Mouse (Mus musculus) liver, postnatal 0 days (tissue): Measurements from ENCODE around the gene Tnk2. TPM values are rescaled to one million over a fixed set of nuclear protein-coding genes. Genes with fewer than 3 reads are reported as not detected.

Experiments used
- ATAC-seq: fragments of 200-750 bp; cut with Nextera tagmentation; 2 replicates; pipeline ENCODE4 v1.8.0; 2017; ENCODE audit warnings: mild to moderate bottlenecking, moderate library complexity
- DNase-seq: peaks from one replicate; pipeline ENCODE4 v3.0.0-alpha.2; 2016
- H3K27ac ChIP-seq: fragments of 300-500 bp; sonication (generic); 2 replicates; pipeline ENCODE4 v1.5.1; 2014; ENCODE audit warnings: antibody characterized with exemption, moderate library complexity, mild to moderate bottlenecking, low read depth
- H3K27me3 ChIP-seq: fragments of 300-500 bp; sonication (generic); 2 replicates; pipeline ENCODE4 v1.6.1; 2014; ENCODE audit warnings: low read length, control low read depth, mixed read lengths; ENCODE audit not compliant: insufficient read depth
- H3K36me3 ChIP-seq: fragments of 300-500 bp; sonication (generic); replicated peaks from 2 replicates; pipeline ENCODE4 v1.6.1; 2014; ENCODE audit warnings: mild to moderate bottlenecking, control low read depth, low read length, moderate library complexity, mixed read lengths; ENCODE audit not compliant: insufficient read depth
- H3K4me1 ChIP-seq: fragments of 300-500 bp; sonication (generic); 2 replicates; pipeline ENCODE4 v1.6.1; 2014; ENCODE audit warnings: antibody characterized with exemption, mild to moderate bottlenecking, control low read depth; ENCODE audit not compliant: insufficient read depth
- H3K4me2 ChIP-seq: fragments of 300-500 bp; sonication (generic); 2 replicates; pipeline ENCODE4 v1.6.1; 2014; ENCODE audit warnings: low read depth, mild to moderate bottlenecking, low read length, moderate library complexity, mixed read lengths
- H3K4me3 ChIP-seq: fragments of 300-500 bp; sonication (generic); 2 replicates; pipeline ENCODE4 v1.5.1; 2014; ENCODE audit warnings: low read depth, low read length
- H3K9ac ChIP-seq: fragments of 300-500 bp; sonication (generic); replicated peaks from 2 replicates; pipeline ENCODE4 v1.6.1; 2014; ENCODE audit warnings: mild to moderate bottlenecking, moderate library complexity
- H3K9me3 ChIP-seq: fragments of 300-500 bp; sonication (generic); 2 replicates; pipeline ENCODE4 v1.6.1; 2016; ENCODE audit warnings: mild to moderate bottlenecking, control low read depth, low read length, mixed read lengths
- CTCF ChIP-seq: sonication (generic); IDR thresholded peaks from 2 replicates; pipeline ENCODE4 v1.5.1; 2016; ENCODE audit warnings: antibody characterized with exemption, low read depth
- EP300 ChIP-seq: IDR thresholded peaks from 2 replicates; pipeline ENCODE4 v1.6.1; 2016; ENCODE audit warnings: antibody characterized with exemption, low read depth, mild to moderate bottlenecking
- WGBS: fragments of 180-500 bp; shearing (Covaris S2); extraction: QIAGEN DNeasy Blood & Tissue Kit; methylation state at CpG from one replicate; pipeline ENCODE4 v1.1.7; 2014; ENCODE audit not compliant: insufficient replicate concordance; 5-methylcytosine and 5-hydroxymethylcytosine counted together
- polyA plus RNA-seq: library from polyadenylated mRNA; unstranded; fragments of >200 nt; fragmentation: Nextera tagmentation; extraction: Ambion mirVana; gene quantifications from 2 replicates; pipeline ENCODE4 v1.2.1, GENCODE M21; 2015

Gene Tnk2
- polyA plus RNA-seq, 1 experiment from 2014 or later, result 3.5 TPM

DNA sequence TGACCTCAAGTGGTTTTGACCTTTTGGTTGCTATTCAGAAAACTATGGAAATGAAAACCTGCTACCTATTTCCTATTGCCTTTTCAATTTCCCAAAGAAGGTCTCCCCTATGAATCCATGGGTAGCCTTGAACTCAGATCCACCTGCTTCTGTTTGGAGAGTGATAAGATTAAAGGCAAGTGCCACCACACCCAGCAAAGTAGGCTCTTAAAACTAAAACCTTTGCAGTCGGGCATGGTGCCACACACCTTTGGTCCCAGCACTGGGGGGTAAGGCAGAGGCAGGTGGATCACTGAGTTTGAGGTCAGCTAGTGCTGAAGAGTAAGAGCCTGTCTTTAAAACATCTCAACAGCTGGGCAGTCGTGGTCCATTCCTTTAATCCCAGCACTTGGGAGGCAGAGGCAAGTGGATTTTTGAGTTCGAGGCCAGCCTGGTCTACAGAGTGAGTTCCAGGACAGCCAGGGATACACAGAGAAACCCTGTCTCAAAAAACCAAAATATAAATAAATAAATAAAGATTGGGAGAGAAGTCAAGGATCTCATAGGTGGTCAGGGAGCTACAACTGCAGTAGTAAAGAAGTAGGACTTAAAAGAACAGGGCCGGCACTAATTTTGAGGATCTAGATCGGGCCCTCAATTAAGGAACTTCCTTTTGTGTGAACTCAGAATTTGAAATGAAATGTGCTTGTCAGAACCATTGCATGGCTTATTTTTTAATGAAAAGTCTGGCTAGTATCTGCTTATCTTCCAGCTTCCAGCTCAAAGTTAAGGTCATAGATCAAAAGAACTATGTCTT lies 33.0 kb upstream of the Tnk2 start:
- Histone ChIP-seq H3K36me3 (peaks cover 33% of the 10 kb centered on the region), H3K9ac (peak overlapping the region; percentile 88)
- peak; percentile 15; the same call in 1 of the 2 replicates for ATAC-seq

DNA sequence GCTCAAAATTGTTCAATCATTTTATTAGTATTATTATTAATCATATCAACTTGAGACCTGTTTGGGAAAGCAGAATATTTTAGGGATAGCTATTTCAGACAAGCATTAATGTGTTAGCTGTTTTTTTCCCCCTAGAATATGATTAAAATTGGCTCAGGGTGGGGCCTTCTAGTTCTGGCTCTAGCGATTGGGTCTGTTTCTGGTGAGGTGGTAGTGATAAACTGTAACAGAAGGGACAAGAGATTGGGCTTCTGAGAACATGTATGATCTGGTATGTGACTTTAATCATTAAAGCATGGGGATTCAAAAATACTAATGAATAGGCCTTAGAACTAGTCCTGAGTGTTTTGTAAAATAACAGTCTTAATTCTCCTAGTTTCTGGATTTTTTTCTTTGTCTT lies 31.6 kb upstream of the Tnk2 start:
- Histone ChIP-seq H3K27ac (peak overlapping the region; percentile 93), H3K4me2 (peak overlapping the region; percentile 75), H3K4me3 (peak overlapping the region; percentile 87), H3K27me3 (no peaks in the 10 kb centered on the region), H3K36me3 (peaks cover 47% of the 10 kb centered on the region), H3K9ac (peak overlapping the region; percentile 57), H3K9me3 (no peaks in the 10 kb centered on the region), H3K4me1 (peaks cover 24% of the 10 kb centered on the region)
- WGBS, result 65% methylated on average over 1 of the region's 1 CpGs
- no peak for DNase-seq
- ATAC-seq, result peak; percentile 20
- TF ChIP-seq EP300 (peak; percentile 98), CTCF (no peak)

More for the DNA sequence above, 33.0 kb upstream of the Tnk2 start:
- Histone ChIP-seq H3K9me3 (no peaks in the 10 kb centered on the region), H3K4me3 (peak overlapping the region; percentile 87), H3K4me1 (peaks cover 24% of the 10 kb centered on the region), H3K27ac (peak overlapping the region; percentile 93), H3K4me2 (peak overlapping the region; percentile 75), H3K27me3 (no peaks in the 10 kb centered on the region)
- WGBS, result 31% methylated on average over 5 of the region's 5 CpGs
- peak; percentile 76 for TF ChIP-seq EP300
- no peak for TF ChIP-seq CTCF
- peak; percentile 61 for DNase-seq

GRCm38 (mm10) chr16:32613269-32613834 lies 30.3 kb upstream of the Tnk2 start:
- H3K4me2 ChIP-seq, result peak overlapping the region; percentile 75
- H3K27me3 ChIP-seq, result no peaks in the 10 kb centered on the region
- peaks cover 59% of the 10 kb centered on the region for H3K36me3 ChIP-seq
- no peak overlapping the region; the same call in 1 of the 2 replicates for H3K9ac ChIP-seq
- DNase-seq (no peak), ATAC-seq (no peak)
- H3K9me3 ChIP-seq, result no peaks in the 10 kb centered on the region
- 57% methylated on average over 3 of the region's 3 CpGs for WGBS
- peak overlapping the region; percentile 93 for H3K27ac ChIP-seq
- H3K4me3 ChIP-seq, result peak overlapping the region; percentile 87; the same call in 1 of the 2 replicates
- H3K4me1 ChIP-seq, result peaks cover 15% of the 10 kb centered on the region; the same call in 1 of the 2 replicates
- no peak for TF ChIP-seq EP300
- peak; percentile 25 for TF ChIP-seq CTCF

- WGBS, result 28% methylated on average over 4 of the region's 4 CpGs
- H3K36me3 ChIP-seq, result peaks cover 66% of the 10 kb centered on the region
- no peak for DNase-seq
- peaks cover 15% of the 10 kb centered on the region; the same call in 1 of the 2 replicates for H3K4me1 ChIP-seq
- H3K27me3 ChIP-seq, result no peaks in the 10 kb centered on the region
- ATAC-seq, result no peak
- TF ChIP-seq CTCF (peak; percentile 71), EP300 (peak; percentile 59; the same call in 1 of the 2 replicates)
- H3K4me2 ChIP-seq, result 0 out of 2 replicates have a peak overlapping the region, but pooled peaks have one; percentile 75
- H3K9me3 ChIP-seq, result no peaks in the 10 kb centered on the region
- no peak overlapping the region for H3K9ac ChIP-seq
- no peak overlapping the region for H3K4me3 ChIP-seq
- H3K27ac ChIP-seq, result peak overlapping the region; percentile 29; the same call in 1 of the 2 replicates
Observed at GRCm38 (mm10) chr16:32614047-32614446, 29.6 kb upstream of the Tnk2 start.

GRCm38 (mm10) chr16:32618946-32619345 lies 24.7 kb upstream of the Tnk2 start:
- H3K4me2 ChIP-seq, result no peak overlapping the region
- WGBS, result 82% methylated on average over 1 of the region's 1 CpGs
- no peaks in the 10 kb centered on the region for H3K9me3 ChIP-seq
- no peak for DNase-seq
- H3K4me3 ChIP-seq, result no peak overlapping the region
- no peaks in the 10 kb centered on the region for H3K27me3 ChIP-seq
- TF ChIP-seq EP300, result no peak
- no peak for TF ChIP-seq CTCF
- no peak for ATAC-seq
- no peaks in the 10 kb centered on the region for H3K4me1 ChIP-seq
- H3K9ac ChIP-seq, result no peak overlapping the region
- peaks cover 96% of the 10 kb centered on the region for H3K36me3 ChIP-seq
- H3K27ac ChIP-seq, result no peak overlapping the region

GRCm38 (mm10) chr16:32628140-32628539 lies 15.5 kb upstream of the Tnk2 start:
- WGBS, result 87% methylated on average over 8 of the region's 8 CpGs
- Histone ChIP-seq H3K36me3 (peaks cover 94% of the 10 kb centered on the region), H3K9me3 (no peaks in the 10 kb centered on the region), H3K9ac (no peak overlapping the region), H3K4me3 (no peak overlapping the region), H3K4me1 (no peaks in the 10 kb centered on the region), H3K4me2 (no peak overlapping the region), H3K27me3 (no peaks in the 10 kb centered on the region), H3K27ac (no peak overlapping the region)
- TF ChIP-seq CTCF (no peak), EP300 (no peak)
- DNase-seq (no peak), ATAC-seq (no peak)
